Mouse (Mus musculus): ENCODE results near the gene Mep1a. TPM values are rescaled to one million over a fixed set of nuclear protein-coding genes. Genes with fewer than 3 reads are reported as not detected.
"Not testable (repeated sequence)": the region's sequence is repeated elsewhere in the genome, so short reads cannot be mapped to it uniquely, and the experiment has no call there.

Gene Mep1a
- 5.6 and 6.9 TPM in 2 replicates for polyA plus RNA-seq (2015; fragmentation: Nextera tagmentation; extraction: Ambion mirVana)

DNA sequence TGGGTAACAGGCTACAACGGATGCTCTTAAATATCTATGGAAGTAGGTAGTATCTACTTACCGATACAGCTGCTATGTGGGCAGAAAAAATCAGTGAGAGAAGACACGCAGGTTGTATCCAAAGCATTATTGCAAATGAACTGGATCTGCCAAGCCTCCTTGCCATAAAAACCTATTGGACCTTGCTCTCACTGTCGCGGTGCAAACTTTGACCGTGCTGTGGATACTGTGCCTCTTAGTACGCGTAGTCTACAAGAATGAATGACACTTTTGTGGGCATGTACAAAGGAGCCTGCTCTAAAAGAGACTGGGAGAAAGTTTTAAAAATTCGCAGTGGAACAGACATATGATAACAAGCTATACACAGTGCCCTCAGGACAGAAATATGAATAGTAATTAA, at the start of gene Mep1a:
Gene Mep1a (minus strand): TSS at position 221 of the 400 bp plus-strand sequence.
- Histone ChIP-seq H3K4me3 (replicated peaks) (no peak within 1 kb of the TSS), H3K4me2 (no peak within 1 kb of the TSS), H3K27me3 (replicated peaks) (no peaks in the 10 kb centered on the region), H3K4me1 (no peaks in the 10 kb centered on the region), H3K36me3 (no peaks in the 10 kb centered on the region), H3K9me3 (no peaks in the 10 kb centered on the region), H3K27ac (no peak within 1 kb of the TSS), H3K9ac (no peak within 1 kb of the TSS)
- WGBS: 86% methylated on average over 9 of the region's 9 CpGs
- no peak for ATAC-seq (ENCODE audit: insufficient read depth, low FRiP score, low read depth)

DNA sequence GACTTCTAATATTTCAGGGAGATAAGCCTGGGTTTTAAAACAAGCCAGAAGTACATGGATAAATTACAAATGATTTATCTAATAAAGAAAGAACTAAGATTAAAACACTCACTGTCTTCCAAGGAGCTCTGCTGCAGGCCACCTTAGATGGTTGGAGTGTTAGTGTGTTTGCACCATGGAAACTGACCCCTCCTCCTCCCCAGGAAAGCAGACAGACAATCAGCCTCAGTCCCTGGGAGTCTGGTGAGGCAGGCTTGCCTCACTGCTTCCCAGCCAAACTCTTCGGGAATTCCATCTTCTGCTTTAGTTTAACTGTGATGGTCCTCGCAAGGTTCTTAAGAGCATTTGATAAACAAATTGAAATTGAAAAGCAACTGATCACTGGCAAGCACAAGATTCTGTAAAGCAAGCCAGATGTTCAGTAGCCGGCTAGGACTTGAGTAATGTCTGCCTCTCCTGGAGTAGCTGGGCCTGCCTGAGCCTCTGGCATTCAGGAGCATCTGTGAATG, 48.6 kb upstream of the Mep1a start:
- no peak overlapping the region for H3K9ac ChIP-seq
- no peak overlapping the region for H3K27ac ChIP-seq
- no peak overlapping the region for H3K4me3 ChIP-seq (replicated peaks)
- H3K4me2 ChIP-seq: no peak overlapping the region
- 36% methylated on average over 3 of the region's 3 CpGs for WGBS
- no peaks in the 10 kb centered on the region for H3K27me3 ChIP-seq (replicated peaks)
- ATAC-seq (ENCODE audit: insufficient read depth, low FRiP score, low read depth): no peak
- no peaks in the 10 kb centered on the region for H3K36me3 ChIP-seq
- H3K9me3 ChIP-seq: no peaks in the 10 kb centered on the region
- H3K4me1 ChIP-seq: no peaks in the 10 kb centered on the region

- ATAC-seq (ENCODE audit: insufficient read depth, low FRiP score, low read depth): no peak
- Histone ChIP-seq H3K9ac (no peak overlapping the region), H3K9me3 (no peaks in the 10 kb centered on the region), H3K4me3 (replicated peaks) (no peak overlapping the region), H3K4me1 (no peaks in the 10 kb centered on the region), H3K4me2 (no peak overlapping the region), H3K27me3 (replicated peaks) (no peaks in the 10 kb centered on the region), H3K27ac (no peak overlapping the region), H3K36me3 (no peaks in the 10 kb centered on the region)
- 76% methylated on average over 4 of the region's 4 CpGs for WGBS
Measured at GRCm38 (mm10) chr17:43544040-43544439, 41.4 kb upstream of the Mep1a start.

- Histone ChIP-seq H3K27me3 (replicated peaks) (no peaks in the 10 kb centered on the region), H3K4me1 (no peaks in the 10 kb centered on the region), H3K9ac (no peak within 1 kb of the TSS), H3K27ac (no peak within 1 kb of the TSS), H3K9me3 (no peaks in the 10 kb centered on the region), H3K4me2 (no peak within 1 kb of the TSS), H3K36me3 (no peaks in the 10 kb centered on the region), H3K4me3 (replicated peaks) (no peak within 1 kb of the TSS)
- ATAC-seq (ENCODE audit: insufficient read depth, low FRiP score, low read depth): no peak
- 26% methylated on average over 1 of the region's 1 CpGs for WGBS
Measured at GRCm38 (mm10) chr17:43543539-43543938, 40.9 kb upstream of the Mep1a start, which contains the start of gene Ankrd66. Gene Ankrd66 (minus strand): TSS chr17:43543639.

DNA sequence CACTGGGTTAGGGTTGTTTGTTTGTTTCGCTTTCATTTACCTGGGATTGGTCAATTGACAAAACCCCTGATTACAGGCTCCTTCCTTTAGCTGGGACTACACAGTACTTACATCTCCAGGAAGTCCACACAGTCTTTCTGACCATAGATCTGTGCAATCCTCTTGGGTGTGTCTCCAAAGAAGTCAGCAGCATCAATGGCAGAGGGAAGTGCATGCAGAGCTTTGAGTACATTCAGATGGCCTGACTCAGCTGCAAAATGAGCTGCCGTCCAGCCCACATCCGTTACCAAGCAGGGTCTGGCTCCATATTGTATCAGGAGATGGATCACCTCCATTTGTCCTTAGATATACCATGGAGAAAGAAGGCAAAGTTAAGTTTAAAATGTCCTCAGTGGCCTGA, 36.2 kb upstream of the Mep1a start:
- H3K9me3 ChIP-seq: no peaks in the 10 kb centered on the region
- H3K4me3 ChIP-seq (replicated peaks): no peak overlapping the region
- no peak overlapping the region for H3K4me2 ChIP-seq
- no peaks in the 10 kb centered on the region for H3K27me3 ChIP-seq (replicated peaks)
- no peak overlapping the region for H3K27ac ChIP-seq
- no peak overlapping the region for H3K9ac ChIP-seq
- 70% methylated on average over 3 of the region's 3 CpGs for WGBS
- H3K4me1 ChIP-seq: no peaks in the 10 kb centered on the region
- ATAC-seq (ENCODE audit: insufficient read depth, low FRiP score, low read depth): no peak
- H3K36me3 ChIP-seq: no peaks in the 10 kb centered on the region

- H3K9me3 ChIP-seq; H3K9ac ChIP-seq; H3K27ac ChIP-seq; H3K4me2 ChIP-seq; H3K27me3 ChIP-seq (replicated peaks); ATAC-seq (ENCODE audit: insufficient read depth, low FRiP score, low read depth); H3K4me1 ChIP-seq; H3K4me3 ChIP-seq (replicated peaks); H3K36me3 ChIP-seq: not testable (repeated sequence)
- WGBS: 87% methylated on average over 6 of the region's 6 CpGs
Measured at GRCm38 (mm10) chr17:43536841-43537240, 34.2 kb upstream of the Mep1a start.

DNA sequence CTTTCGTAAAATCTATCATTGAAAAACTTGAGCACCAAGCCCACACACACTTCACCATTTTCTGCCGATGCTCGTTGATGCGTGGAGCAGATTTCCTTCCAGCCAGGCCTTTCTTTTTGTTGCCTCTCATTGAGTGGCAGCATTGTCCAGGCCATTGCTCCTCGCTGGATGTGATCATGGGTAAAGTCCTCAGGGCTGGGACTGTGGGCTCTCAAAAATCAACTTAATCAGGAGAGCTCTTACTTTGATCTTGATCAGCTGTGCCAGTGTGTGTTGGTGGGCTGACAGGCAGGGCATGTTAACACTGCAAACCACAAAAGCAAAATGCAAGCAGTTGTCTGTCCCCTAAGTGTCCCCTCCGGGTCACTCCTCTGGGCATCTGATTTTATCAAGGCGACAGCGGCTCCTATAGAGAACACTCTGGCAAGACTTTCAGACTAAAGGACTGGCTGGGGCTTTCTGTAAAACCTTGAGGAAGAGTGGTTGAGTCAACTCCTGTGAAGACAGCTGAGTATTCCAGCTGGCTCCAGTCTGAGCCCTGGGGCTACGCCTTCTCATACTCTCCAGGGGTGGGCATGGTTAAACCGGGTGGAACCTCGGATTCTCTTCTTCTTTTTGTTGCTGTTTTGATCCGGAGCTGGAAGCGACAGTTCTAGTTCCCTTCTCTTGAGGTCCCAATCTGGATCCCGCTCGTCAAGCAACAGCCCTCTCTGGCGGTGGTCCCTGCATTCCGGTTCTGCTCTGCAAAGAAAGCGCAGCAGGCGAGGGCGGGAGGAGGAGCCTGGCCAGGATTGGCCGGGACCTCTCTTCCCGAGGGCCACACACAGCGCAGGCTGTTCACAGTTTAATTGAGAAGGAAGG, 32.0 kb upstream of the Mep1a start:
- H3K4me2 ChIP-seq: peak overlapping the region; percentile 58
- no peaks in the 10 kb centered on the region for H3K9me3 ChIP-seq
- WGBS: 19% methylated on average over 23 of the region's 23 CpGs
- H3K9ac ChIP-seq: no peak overlapping the region
- H3K36me3 ChIP-seq: no peaks in the 10 kb centered on the region
- H3K4me1 ChIP-seq: no peaks in the 10 kb centered on the region
- ATAC-seq (ENCODE audit: insufficient read depth, low FRiP score, low read depth): peak; percentile 86
- no peaks in the 10 kb centered on the region for H3K27me3 ChIP-seq (replicated peaks)
- peak overlapping the region; percentile 27 for H3K4me3 ChIP-seq (replicated peaks)
- H3K27ac ChIP-seq: peak overlapping the region; percentile 41; the same call in 1 of the 2 replicates

DNA sequence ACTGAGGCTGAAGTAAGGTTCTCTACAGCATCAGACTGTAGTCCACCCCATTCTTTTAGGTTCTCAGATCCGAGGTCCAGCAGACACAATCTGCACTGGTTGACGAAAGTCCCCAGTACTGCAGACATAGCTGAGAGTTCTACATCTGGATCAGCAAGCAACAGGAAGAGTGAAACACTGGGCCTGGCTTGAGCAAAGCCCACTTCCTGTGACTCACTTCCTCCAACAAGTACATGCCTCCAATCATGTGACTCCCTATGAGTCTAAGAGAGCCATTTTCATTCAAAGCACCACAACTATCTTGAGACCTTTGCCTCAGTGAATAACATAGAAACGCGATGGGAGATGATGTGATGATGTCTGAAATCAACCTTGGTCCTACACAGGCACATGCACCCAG, 28.6 kb upstream of the Mep1a start:
- Histone ChIP-seq H3K27ac (no peak overlapping the region), H3K9ac (no peak overlapping the region), H3K36me3 (no peaks in the 10 kb centered on the region), H3K4me1 (no peaks in the 10 kb centered on the region), H3K27me3 (replicated peaks) (no peaks in the 10 kb centered on the region), H3K9me3 (no peaks in the 10 kb centered on the region), H3K4me3 (replicated peaks) (no peak overlapping the region), H3K4me2 (no peak overlapping the region)
- 90% methylated on average over 4 of the region's 4 CpGs for WGBS
- no peak for ATAC-seq (ENCODE audit: insufficient read depth, low FRiP score, low read depth)

GRCm38 (mm10) chr17:43530507-43530906, 27.9 kb upstream of the Mep1a start:
- no peaks in the 10 kb centered on the region for H3K9me3 ChIP-seq
- WGBS: 83% methylated on average over 2 of the region's 2 CpGs
- no peak for ATAC-seq (ENCODE audit: insufficient read depth, low FRiP score, low read depth)

DNA sequence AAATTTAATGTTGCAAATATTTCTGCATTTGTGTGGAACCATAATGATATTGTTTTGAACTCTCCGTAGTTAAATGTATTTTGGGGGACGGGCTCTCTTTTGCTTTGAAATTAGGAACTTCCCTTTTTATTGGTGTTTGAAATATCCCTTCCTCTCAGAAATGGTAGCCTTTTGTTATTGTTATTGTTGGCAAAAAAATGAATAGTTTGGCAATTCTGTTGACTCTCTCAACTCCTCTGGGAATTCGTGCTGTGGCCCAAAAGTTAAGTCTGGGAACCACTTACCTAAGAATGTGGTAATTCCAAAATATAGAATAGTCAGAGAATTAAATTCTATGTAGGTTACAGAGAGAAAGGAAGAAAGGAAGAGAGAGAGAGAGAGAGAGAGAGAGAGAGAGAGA, 17.6 kb upstream of the Mep1a start:
- Histone ChIP-seq H3K4me2 (no peak overlapping the region), H3K27me3 (replicated peaks) (no peaks in the 10 kb centered on the region), H3K36me3 (no peaks in the 10 kb centered on the region), H3K4me1 (no peaks in the 10 kb centered on the region), H3K4me3 (replicated peaks) (no peak overlapping the region), H3K27ac (no peak overlapping the region), H3K9me3 (no peaks in the 10 kb centered on the region), H3K9ac (no peak overlapping the region)
- 77% methylated on average over 3 of the region's 3 CpGs for WGBS
- ATAC-seq (ENCODE audit: insufficient read depth, low FRiP score, low read depth): no peak

More at GRCm38 (mm10) chr17:43530507-43530906, 27.9 kb upstream of the Mep1a start:
- no peak overlapping the region for H3K4me2 ChIP-seq
- H3K9ac ChIP-seq: no peak overlapping the region
- H3K4me3 ChIP-seq (replicated peaks): no peak overlapping the region
- no peak overlapping the region for H3K27ac ChIP-seq
- H3K4me1 ChIP-seq: no peaks in the 10 kb centered on the region
- H3K36me3 ChIP-seq: no peaks in the 10 kb centered on the region
- no peaks in the 10 kb centered on the region for H3K27me3 ChIP-seq (replicated peaks)

GRCm38 (mm10) chr17:43518644-43519409, 16.2 kb upstream of the Mep1a start:
- Histone ChIP-seq H3K27me3 (replicated peaks) (no peaks in the 10 kb centered on the region), H3K27ac (no peak overlapping the region), H3K4me2 (no peak overlapping the region), H3K4me3 (replicated peaks) (no peak overlapping the region), H3K9ac (no peak overlapping the region), H3K36me3 (no peaks in the 10 kb centered on the region), H3K4me1 (no peaks in the 10 kb centered on the region), H3K9me3 (no peaks in the 10 kb centered on the region)
- 22% methylated on average over 18 of the region's 18 CpGs for WGBS
- ATAC-seq (ENCODE audit: insufficient read depth, low FRiP score, low read depth): peak; percentile 31; the same call in 1 of the 2 replicates

DNA sequence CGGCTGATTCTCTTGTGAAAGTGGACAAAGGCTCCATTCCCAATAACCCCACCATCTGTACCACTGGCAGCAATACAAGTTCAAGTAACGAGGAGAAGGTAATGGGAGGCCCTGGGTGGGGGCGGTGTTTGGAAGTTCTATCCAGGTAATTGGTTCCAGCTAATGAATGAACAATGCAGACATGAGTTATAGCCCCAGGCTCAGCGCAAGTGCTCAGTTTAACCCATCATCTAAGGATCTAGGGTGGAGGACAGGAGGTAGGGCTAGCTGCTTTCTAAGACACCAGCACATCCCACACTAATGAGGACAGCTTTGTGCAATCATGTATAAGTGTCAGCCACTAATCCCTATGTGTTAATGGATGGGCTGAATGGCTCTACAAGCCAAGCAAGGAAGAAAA, 8.2 kb upstream of the Mep1a start:
- Histone ChIP-seq H3K9ac (no peak overlapping the region), H3K4me1 (no peaks in the 10 kb centered on the region), H3K4me3 (replicated peaks) (no peak overlapping the region), H3K4me2 (no peak overlapping the region), H3K9me3 (no peaks in the 10 kb centered on the region), H3K36me3 (no peaks in the 10 kb centered on the region), H3K27me3 (replicated peaks) (no peaks in the 10 kb centered on the region), H3K27ac (no peak overlapping the region)
- WGBS: 70% methylated on average over 4 of the region's 4 CpGs
- ATAC-seq (ENCODE audit: insufficient read depth, low FRiP score, low read depth): no peak
